Mouse (Mus musculus): Measurements from ENCODE around the gene Tstd2. TPM values are rescaled to one million over a fixed set of nuclear protein-coding genes. Genes with fewer than 3 reads are reported as not detected.

Tstd2 gene
- polyA plus RNA-seq, 1 experiment from 2014 or later, result 62.9 TPM

DNA sequence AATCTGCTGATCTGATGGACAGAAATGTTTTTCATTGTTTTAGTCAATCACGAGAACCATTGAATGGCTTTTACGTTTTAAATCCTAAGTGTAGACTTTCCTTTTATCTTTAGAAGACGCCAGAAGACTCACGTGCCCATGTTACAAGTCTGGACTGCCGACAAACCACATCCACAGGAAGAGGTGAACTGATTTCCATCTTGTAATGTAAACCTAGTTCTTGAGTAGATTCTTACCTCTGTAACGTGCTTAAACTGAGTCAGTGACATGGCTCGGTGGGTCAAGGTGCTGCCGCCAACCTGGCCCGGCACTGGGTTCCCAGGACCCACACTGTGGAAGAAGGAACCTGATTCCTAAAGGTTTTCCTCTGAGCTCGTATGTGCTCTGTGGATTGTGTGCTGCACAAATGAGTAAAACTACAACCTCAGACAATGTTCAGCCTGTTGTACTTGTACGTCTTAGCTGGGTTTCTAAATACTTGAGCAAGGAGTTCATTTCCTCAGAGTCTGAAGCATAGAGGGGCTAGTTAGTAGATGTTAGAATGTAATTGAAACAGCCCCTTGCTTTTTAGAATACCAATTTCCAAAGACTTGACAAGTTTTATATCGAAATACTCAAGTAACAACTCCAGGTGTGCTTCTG is 13.5 kb upstream of the Tstd2 start:
- WGBS, result 94% methylated on average over 12 of the region's 12 CpGs
- Histone ChIP-seq H3K4me3 (no peak overlapping the region), H3K27me3 (no peaks in the 10 kb centered on the region), H3K9me3 (no peaks in the 10 kb centered on the region), H3K4me2 (replicated peaks) (no peak overlapping the region), H3K4me1 (no peaks in the 10 kb centered on the region), H3K27ac (no peak overlapping the region), H3K36me3 (peaks cover 84% of the 10 kb centered on the region), H3K9ac (no peak overlapping the region)
- no peak for ATAC-seq (ENCODE audit: insufficient number of reproducible peaks, insufficient read depth, low FRiP score, low TSS enrichment)

GRCm38 (mm10) chr4:46146881-46147280 is 8.4 kb upstream of the Tstd2 start:
- peaks cover 48% of the 10 kb centered on the region for H3K36me3 ChIP-seq
- no peak overlapping the region for H3K4me3 ChIP-seq
- no peak overlapping the region for H3K27ac ChIP-seq
- H3K4me2 ChIP-seq (replicated peaks), result no peak overlapping the region
- no peaks in the 10 kb centered on the region for H3K4me1 ChIP-seq
- ATAC-seq (ENCODE audit: insufficient number of reproducible peaks, insufficient read depth, low FRiP score, low TSS enrichment), result no peak
- WGBS, result 93% methylated on average over 1 of the region's 1 CpGs
- no peak overlapping the region for H3K9ac ChIP-seq
- no peaks in the 10 kb centered on the region for H3K9me3 ChIP-seq
- H3K27me3 ChIP-seq, result no peaks in the 10 kb centered on the region

GRCm38 (mm10) chr4:46144323-46144722 is 5.8 kb upstream of the Tstd2 start:
- 73% methylated on average over 3 of the region's 3 CpGs for WGBS
- no peaks in the 10 kb centered on the region for H3K27me3 ChIP-seq
- H3K27ac ChIP-seq, result no peak overlapping the region
- no peaks in the 10 kb centered on the region for H3K9me3 ChIP-seq
- no peak overlapping the region for H3K4me3 ChIP-seq
- no peak overlapping the region for H3K4me2 ChIP-seq (replicated peaks)
- H3K9ac ChIP-seq, result no peak overlapping the region
- ATAC-seq (ENCODE audit: insufficient number of reproducible peaks, insufficient read depth, low FRiP score, low TSS enrichment), result no peak
- peaks cover 25% of the 10 kb centered on the region for H3K36me3 ChIP-seq
- H3K4me1 ChIP-seq, result peaks cover 13% of the 10 kb centered on the region

GRCm38 (mm10) chr4:46137629-46138286 is 736 bp downstream of the Tstd2 start:
- WGBS, result 7% methylated on average over 17 of the region's 17 CpGs
- Histone ChIP-seq H3K4me2 (replicated peaks) (peak overlapping the region; percentile 90), H3K4me1 (peaks cover 22% of the 10 kb centered on the region), H3K27ac (peak overlapping the region; percentile 96), H3K4me3 (peak overlapping the region; percentile 80), H3K9me3 (no peaks in the 10 kb centered on the region), H3K27me3 (no peaks in the 10 kb centered on the region), H3K36me3 (peaks cover 19% of the 10 kb centered on the region), H3K9ac (peak overlapping the region; percentile 84)
- ATAC-seq (ENCODE audit: insufficient number of reproducible peaks, insufficient read depth, low FRiP score, low TSS enrichment), result peak; percentile 73

DNA sequence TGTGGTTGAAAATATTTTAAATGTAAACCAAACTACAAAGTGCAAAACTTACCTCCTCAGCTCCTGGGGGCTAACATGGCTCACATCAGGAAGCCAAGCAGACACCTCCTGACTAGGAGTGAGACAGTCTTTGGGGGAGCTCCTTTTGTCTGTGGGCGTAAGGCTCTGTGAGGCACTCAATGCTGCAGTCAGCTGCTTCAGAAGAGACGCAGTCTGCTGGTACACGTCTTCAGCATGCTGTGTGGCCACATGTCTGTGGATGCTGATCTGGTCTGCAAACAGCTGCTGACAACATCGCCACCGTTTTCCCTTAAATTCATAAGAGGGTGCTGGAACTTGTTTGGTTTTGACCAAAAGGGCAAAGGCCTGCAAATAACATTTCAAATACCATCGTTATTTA is 6.7 kb downstream of the Tstd2 start:
- H3K9me3 ChIP-seq, result no peaks in the 10 kb centered on the region
- peaks cover 60% of the 10 kb centered on the region for H3K36me3 ChIP-seq
- H3K9ac ChIP-seq, result no peak overlapping the region
- ATAC-seq (ENCODE audit: insufficient number of reproducible peaks, insufficient read depth, low FRiP score, low TSS enrichment), result no peak
- H3K4me2 ChIP-seq (replicated peaks), result no peak overlapping the region
- no peaks in the 10 kb centered on the region for H3K27me3 ChIP-seq
- peaks cover 2% of the 10 kb centered on the region; the same call in 1 of the 2 replicates for H3K4me1 ChIP-seq
- no peak overlapping the region for H3K27ac ChIP-seq
- WGBS, result 88% methylated on average over 6 of the region's 6 CpGs
- H3K4me3 ChIP-seq, result no peak overlapping the region

GRCm38 (mm10) chr4:46130221-46130620 is 8.3 kb downstream of the Tstd2 start:
- Histone ChIP-seq H3K4me3 (no peak overlapping the region), H3K4me2 (replicated peaks) (no peak overlapping the region), H3K9me3 (no peaks in the 10 kb centered on the region), H3K27me3 (no peaks in the 10 kb centered on the region), H3K27ac (no peak overlapping the region), H3K36me3 (peaks cover 72% of the 10 kb centered on the region), H3K9ac (no peak overlapping the region), H3K4me1 (no peaks in the 10 kb centered on the region)
- no peak for ATAC-seq (ENCODE audit: insufficient number of reproducible peaks, insufficient read depth, low FRiP score, low TSS enrichment)
- 76% methylated on average over 3 of the region's 3 CpGs for WGBS

- H3K27ac ChIP-seq, result no peak overlapping the region
- 92% methylated on average over 8 of the region's 8 CpGs for WGBS
- no peak overlapping the region for H3K4me2 ChIP-seq (replicated peaks)
- H3K9me3 ChIP-seq, result no peaks in the 10 kb centered on the region
- ATAC-seq (ENCODE audit: insufficient number of reproducible peaks, insufficient read depth, low FRiP score, low TSS enrichment), result no peak
- no peak overlapping the region for H3K4me3 ChIP-seq
- no peaks in the 10 kb centered on the region for H3K27me3 ChIP-seq
- no peak overlapping the region for H3K9ac ChIP-seq
- H3K4me1 ChIP-seq, result no peaks in the 10 kb centered on the region
- H3K36me3 ChIP-seq, result peaks cover 75% of the 10 kb centered on the region
Measured at GRCm38 (mm10) chr4:46129311-46130004, 9.0 kb downstream of the Tstd2 start.

DNA sequence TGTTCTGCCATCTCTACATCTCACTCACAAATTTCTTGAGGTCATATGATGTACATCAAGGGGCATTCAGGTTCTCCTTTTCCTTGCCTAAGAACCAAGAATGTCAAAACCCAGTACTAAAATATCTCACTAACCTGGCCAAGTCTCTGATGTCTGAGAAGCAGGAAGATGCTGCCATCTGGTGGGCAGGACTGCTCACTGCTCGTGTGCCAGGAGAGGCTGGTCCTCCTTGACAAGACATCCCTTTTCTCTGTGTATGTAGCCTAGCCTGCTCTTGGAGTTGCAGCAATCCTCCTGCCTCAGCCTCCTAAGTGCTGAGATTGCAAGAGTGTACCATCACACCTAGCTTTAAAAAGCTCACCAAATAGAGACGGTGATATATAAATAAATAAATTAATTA is 12.0 kb downstream of the Tstd2 start:
- peaks cover 80% of the 10 kb centered on the region for H3K36me3 ChIP-seq
- WGBS, result 52% methylated on average over 2 of the region's 2 CpGs
- H3K4me3 ChIP-seq, result no peak overlapping the region
- no peaks in the 10 kb centered on the region for H3K27me3 ChIP-seq
- no peak for ATAC-seq (ENCODE audit: insufficient number of reproducible peaks, insufficient read depth, low FRiP score, low TSS enrichment)
- H3K4me2 ChIP-seq (replicated peaks), result no peak overlapping the region
- no peak overlapping the region for H3K9ac ChIP-seq
- H3K27ac ChIP-seq, result no peak overlapping the region
- no peaks in the 10 kb centered on the region for H3K9me3 ChIP-seq
- no peaks in the 10 kb centered on the region for H3K4me1 ChIP-seq

- no peak overlapping the region for H3K9ac ChIP-seq
- WGBS, result 93% methylated on average over 6 of the region's 6 CpGs
- H3K4me3 ChIP-seq, result no peak overlapping the region
- no peak overlapping the region for H3K27ac ChIP-seq
- ATAC-seq (ENCODE audit: insufficient number of reproducible peaks, insufficient read depth, low FRiP score, low TSS enrichment), result no peak
- H3K27me3 ChIP-seq, result no peaks in the 10 kb centered on the region
- H3K4me2 ChIP-seq (replicated peaks), result no peak overlapping the region
- H3K36me3 ChIP-seq, result peaks cover 85% of the 10 kb centered on the region
- no peaks in the 10 kb centered on the region for H3K9me3 ChIP-seq
- no peaks in the 10 kb centered on the region for H3K4me1 ChIP-seq
Measured at GRCm38 (mm10) chr4:46123358-46123757, 15.1 kb downstream of the Tstd2 start.

GRCm38 (mm10) chr4:46120767-46121166 is 17.7 kb downstream of the Tstd2 start:
- no peak for ATAC-seq (ENCODE audit: insufficient number of reproducible peaks, insufficient read depth, low FRiP score, low TSS enrichment)

DNA sequence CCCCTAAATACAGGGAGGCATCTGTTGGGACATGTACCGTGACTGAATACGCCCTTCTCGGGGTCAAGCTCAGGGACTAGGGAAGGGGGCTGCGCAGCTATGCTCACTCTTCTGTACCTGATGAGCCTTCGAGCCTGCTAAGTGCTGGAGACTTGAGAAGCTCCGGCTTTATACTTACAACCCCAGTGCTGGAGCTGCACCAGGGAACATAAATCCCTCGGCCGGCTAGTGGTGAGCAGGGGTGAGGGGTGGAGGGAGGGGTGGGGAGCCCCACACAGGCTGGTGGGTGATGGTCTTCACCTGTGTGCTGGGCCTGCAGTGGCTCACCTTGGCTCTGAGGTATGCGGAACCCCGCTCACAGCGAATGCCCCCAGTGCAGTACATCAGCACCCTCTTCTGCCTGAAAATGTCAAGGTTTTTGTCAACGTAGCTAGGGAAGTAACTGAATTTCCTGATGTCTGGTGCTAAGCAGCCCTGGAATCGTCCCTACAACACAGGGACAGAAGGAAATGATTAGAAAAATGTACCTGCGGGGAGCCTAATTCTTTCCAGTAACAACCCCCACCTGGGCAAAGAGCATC is 18.9 kb downstream of the Tstd2 start:
- Histone ChIP-seq H3K9me3 (no peaks in the 10 kb centered on the region), H3K36me3 (peaks cover 88% of the 10 kb centered on the region), H3K4me3 (no peak overlapping the region), H3K4me2 (replicated peaks) (no peak overlapping the region), H3K27me3 (no peaks in the 10 kb centered on the region), H3K27ac (no peak overlapping the region), H3K4me1 (no peaks in the 10 kb centered on the region), H3K9ac (no peak overlapping the region)
- 90% methylated on average over 14 of the region's 14 CpGs for WGBS
- no peak for ATAC-seq (ENCODE audit: insufficient number of reproducible peaks, insufficient read depth, low FRiP score, low TSS enrichment)

More at GRCm38 (mm10) chr4:46120767-46121166, 17.7 kb downstream of the Tstd2 start:
- H3K27ac ChIP-seq, result no peak overlapping the region
- H3K36me3 ChIP-seq, result peaks cover 95% of the 10 kb centered on the region
- no peaks in the 10 kb centered on the region for H3K4me1 ChIP-seq
- no peaks in the 10 kb centered on the region for H3K27me3 ChIP-seq
- 84% methylated on average over 3 of the region's 3 CpGs for WGBS
- no peak overlapping the region for H3K9ac ChIP-seq
- no peaks in the 10 kb centered on the region for H3K9me3 ChIP-seq
- H3K4me2 ChIP-seq (replicated peaks), result no peak overlapping the region
- H3K4me3 ChIP-seq, result no peak overlapping the region

DNA sequence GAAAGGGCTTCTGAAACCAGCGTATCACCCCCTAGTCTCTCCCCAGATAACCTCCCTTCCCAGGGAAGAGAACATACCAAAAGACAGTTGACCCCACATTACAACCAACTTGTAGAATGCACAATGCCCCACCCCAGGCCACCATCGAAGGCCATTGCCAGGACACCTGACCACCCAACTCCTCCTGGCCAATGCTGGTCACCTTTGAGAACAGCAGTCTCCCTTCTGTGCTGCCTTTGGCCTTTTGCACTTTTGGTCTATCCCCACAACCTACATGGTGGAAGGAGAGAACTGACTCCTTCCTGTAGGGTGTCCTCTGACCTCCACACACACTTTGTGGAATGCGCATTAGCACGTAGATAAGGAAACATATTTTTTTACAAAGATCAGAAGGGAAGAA is 21.0 kb downstream of the Tstd2 start:
- Histone ChIP-seq H3K9ac (no peak overlapping the region), H3K27ac (no peak overlapping the region), H3K27me3 (no peaks in the 10 kb centered on the region), H3K4me1 (no peaks in the 10 kb centered on the region), H3K4me2 (replicated peaks) (no peak overlapping the region), H3K9me3 (no peaks in the 10 kb centered on the region), H3K36me3 (peaks cover 82% of the 10 kb centered on the region), H3K4me3 (no peak overlapping the region)
- ATAC-seq (ENCODE audit: insufficient number of reproducible peaks, insufficient read depth, low FRiP score, low TSS enrichment), result no peak
- 96% methylated on average over 4 of the region's 4 CpGs for WGBS

All from embryonic facial prominence, embryonic 12.5 days (tissue).